Mouse (Mus musculus) left cerebral cortex, postnatal 36 days (tissue): Measurements from ENCODE around the gene Zfp819. TPM values are rescaled to one million over a fixed set of nuclear protein-coding genes. Genes with fewer than 3 reads are reported as not detected.
"Not testable (repeated sequence)": the region's sequence is repeated elsewhere in the genome, so short reads cannot be mapped to it uniquely, and the experiment has no call there.

Source experiments
- DNase-seq, 2 experiments: peaks; one replicate each; pipeline ENCODE4 v3.0.0; 2021 to 2022; ENCODE audit warnings: low spot score in 2 of 2, mixed read lengths in 1 of 2
- intact Hi-C: fragments of 180-260 bp; cut with DNase I; formaldehyde crosslinking; loops from one replicate; pipeline ENCODE4 v1.15.1; 2025
- total RNA-seq, 2 experiments: library from RNA; stranded (reverse); gene quantifications; 2 replicates each; pipeline ENCODE4 v1.2.3; 2021

Zfp819 gene
- total RNA-seq, 2 experiments from 2014 or later, result 0.43 TPM; not detected in 1

GRCm38 (mm10) chr7:43636194-43636593 lies 29.2 kb downstream of the Zfp819 start:
- intact Hi-C loops, result no loop called here
- DNase-seq, result no peak

DNA sequence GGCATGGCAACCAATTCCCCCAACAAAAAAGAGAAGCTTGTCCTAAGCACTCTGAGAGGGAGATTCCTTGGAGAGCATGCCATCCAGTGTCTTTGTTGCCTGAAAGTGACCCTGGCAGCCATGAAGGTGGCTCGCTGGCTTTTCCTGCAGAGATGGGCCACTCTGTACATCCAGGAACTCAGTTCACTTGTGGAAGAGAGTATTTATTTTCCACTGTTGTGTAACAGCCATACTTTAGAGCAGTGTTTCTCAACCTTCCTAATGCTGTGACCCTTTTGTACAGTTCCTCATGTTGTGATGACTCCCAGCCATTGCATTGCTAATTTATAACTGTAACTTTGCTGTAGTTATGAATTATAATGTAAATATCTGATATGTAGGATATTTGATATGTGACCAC lies 30.1 kb downstream of the Zfp819 start:
- DNase-seq, result no peak
- intact Hi-C loops, result no loop called here

DNA sequence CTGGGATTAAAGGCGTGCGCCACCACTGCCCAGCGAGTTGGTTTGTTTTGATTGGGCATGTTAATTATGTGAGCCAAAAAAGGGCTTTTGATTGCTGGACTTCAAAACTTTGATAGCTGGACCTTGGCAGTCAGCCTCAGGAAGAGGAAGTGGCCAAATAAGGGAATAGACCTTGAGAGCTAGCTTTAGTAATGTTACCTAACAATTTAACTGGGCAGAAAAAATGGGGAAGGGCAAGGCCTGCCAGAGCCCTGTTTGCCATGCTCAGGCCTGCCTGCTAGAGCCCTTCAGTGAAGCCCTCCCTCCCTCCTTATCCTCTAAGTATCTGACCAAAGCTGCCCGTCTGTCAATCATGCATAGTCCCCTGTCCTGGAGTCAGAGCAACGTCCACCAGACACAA lies 35.6 kb downstream of the Zfp819 start:
- intact Hi-C loops, result no loop called here
- no peak for DNase-seq

DNA sequence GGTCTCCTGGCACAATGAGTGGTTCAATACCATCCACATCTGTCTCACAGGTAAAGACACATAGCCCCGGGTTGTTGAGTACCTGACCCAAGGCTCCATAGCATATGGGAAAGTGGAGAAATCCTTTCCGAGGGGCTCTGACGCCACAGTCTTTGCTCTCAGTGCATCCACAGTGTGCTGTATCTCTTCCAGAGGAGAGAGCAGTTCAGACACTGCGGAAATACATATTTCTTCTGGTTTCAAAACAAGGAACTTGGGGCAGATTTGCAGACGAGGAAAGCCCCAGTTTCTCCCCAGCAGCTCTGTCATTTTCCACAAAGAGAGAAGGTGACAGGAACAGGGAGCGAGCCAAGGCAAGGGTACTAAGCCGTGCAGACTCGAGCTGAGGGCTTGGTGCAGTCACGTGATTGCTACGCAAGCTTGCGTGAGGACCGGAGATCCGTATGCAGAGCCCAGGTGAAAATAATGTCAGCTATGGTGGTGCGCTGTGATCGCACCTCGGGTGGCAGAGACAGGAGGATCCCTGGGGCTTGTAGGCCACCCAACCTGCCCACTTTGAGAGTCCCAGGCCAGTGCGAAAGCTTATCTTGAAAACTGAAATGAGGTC lies 36.2 kb downstream of the Zfp819 start:
- intact Hi-C loops, result no loop called here
- DNase-seq, result no peak

DNA sequence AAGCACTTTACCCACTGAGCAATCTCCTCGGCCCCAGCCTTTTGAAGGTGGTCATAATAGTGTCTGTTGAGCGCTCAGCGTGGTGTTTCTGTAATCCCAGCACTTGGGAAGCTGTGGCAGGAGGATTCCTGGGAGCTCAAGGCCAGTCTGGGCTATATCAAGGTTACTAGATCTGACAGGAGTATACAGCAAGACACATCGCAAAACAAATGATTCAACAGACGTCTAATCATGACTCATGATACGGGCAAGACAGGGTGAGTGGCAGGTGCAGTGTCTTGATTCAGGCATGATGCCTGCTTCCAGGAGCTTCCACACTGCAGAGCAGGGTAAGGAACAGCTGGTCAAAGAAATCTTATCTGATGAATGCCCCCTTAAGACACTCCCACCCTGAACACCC lies 45.7 kb downstream of the Zfp819 start:
- intact Hi-C loops, result no loop called here
- no peak for DNase-seq

DNA sequence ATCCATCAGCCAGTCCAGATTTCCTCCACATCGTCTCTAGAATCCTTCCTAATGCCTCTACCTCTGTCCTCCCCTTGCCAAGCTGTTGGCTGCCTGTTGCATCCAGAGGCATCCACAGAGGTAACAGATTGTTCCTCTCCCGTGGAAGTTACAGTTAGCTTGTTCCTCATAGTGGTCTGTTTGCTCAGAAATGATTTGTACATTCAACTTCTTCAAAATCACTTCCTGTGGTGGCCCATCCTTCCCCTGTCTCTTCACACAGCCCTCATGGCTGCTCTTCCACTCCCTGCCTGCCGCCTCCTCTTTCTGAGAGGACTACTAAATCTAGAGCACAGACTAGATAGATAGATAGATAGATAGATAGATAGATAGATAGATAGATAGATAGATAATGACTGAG lies 47.5 kb downstream of the Zfp819 start:
- intact Hi-C loops, result no loop called here

DNA sequence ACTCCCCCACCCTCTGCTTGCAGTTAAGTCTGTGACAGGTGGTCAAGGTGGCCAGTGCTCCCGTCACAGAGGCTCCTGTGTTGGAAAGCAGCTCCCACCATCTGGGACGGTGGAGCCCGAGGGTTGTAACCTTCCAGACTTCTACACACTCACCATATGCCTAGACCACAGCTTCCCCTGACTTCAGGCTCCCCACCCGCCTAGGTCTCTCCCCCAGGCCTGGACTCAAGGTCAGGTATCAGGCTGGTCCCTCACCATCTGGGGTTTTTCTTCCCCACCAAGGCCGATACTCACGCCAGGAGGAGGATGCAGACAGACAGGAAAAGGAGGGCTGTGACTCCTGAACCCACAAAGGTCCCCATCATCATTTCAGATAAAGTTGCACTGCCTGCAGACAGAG lies 49.3 kb downstream of the Zfp819 start:
- intact Hi-C loops, result no loop called here
- DNase-seq, result no peak

More for the DNA sequence above, 47.5 kb downstream of the Zfp819 start:
- DNase-seq, result no peak

GRCm38 (mm10) chr7:43660002-43660401 lies 53.0 kb downstream of the Zfp819 start, which contains the start of gene Siglece:
TSS of gene Siglece (minus strand) at chr7:43660161.
- no peak for DNase-seq
- intact Hi-C loops, result no loop called here

- intact Hi-C loops, result no loop called here
These were observed 55.8 kb downstream of the Zfp819 start for GRCm38 (mm10) chr7:43662804-43663203.

GRCm38 (mm10) chr7:43667221-43667620 lies 60.3 kb downstream of the Zfp819 start:
- DNase-seq, intact Hi-C loops: not testable (repeated sequence)

More at GRCm38 (mm10) chr7:43662804-43663203, 55.8 kb downstream of the Zfp819 start:
- no peak for DNase-seq

Other genes starting within 250 kb of the Zfp819 start
- gene Siglecg, start 199.0 kb upstream of the Zfp819 start, total RNA-seq, result not detected
- gene Lim2, start 179.5 kb upstream of the Zfp819 start, total RNA-seq, result not detected
- gene Nkg7, start 170.1 kb upstream of the Zfp819 start, total RNA-seq, result not detected
- gene Cldnd2, start 166.4 kb upstream of the Zfp819 start, total RNA-seq, result not detected
- gene Etfb, start 163.1 kb upstream of the Zfp819 start, total RNA-seq, result 10 to 100 TPM; 50.8 to 60.6 TPM
- gene Gm45233, start 163.0 kb upstream of the Zfp819 start, total RNA-seq, result 1 to 10 TPM in 1 of 2 experiments, not detected in 1; 1.7 TPM
- 1 to 10 TPM; 2.2 to 2.6 TPM for gene Vsig10l, start 144.0 kb upstream of the Zfp819 start, total RNA-seq
- 10 to 100 TPM; 27.3 to 28.1 TPM for gene Iglon5, start 117.1 kb upstream of the Zfp819 start, total RNA-seq
- not detected for gene 4931406B18Rik, start 101.2 kb upstream of the Zfp819 start, total RNA-seq
- gene Cd33, start 62.7 kb upstream of the Zfp819 start, total RNA-seq, result 1 to 10 TPM; 3.1 to 3.8 TPM
- 1 to 10 TPM; 4.0 to 4.6 TPM for gene Zfp658, start 44.9 kb upstream of the Zfp819 start, total RNA-seq
- 10 to 100 TPM; 18.7 to 19.1 TPM for gene Zfp719, start 27.6 kb upstream of the Zfp819 start, total RNA-seq
- gene Ceacam18, start 27.5 kb downstream of the Zfp819 start, total RNA-seq, result not detected
- 1 to 10 TPM in 1 of 2 experiments, under 1 TPM in 1; 1.00 to 1.4 TPM for gene Siglece, start 53.0 kb downstream of the Zfp819 start, total RNA-seq
- 1 to 10 TPM; 8.3 to 8.7 TPM for gene Ctu1, start 64.8 kb downstream of the Zfp819 start, total RNA-seq
- not detected for gene Klk14, start 83.2 kb downstream of the Zfp819 start, total RNA-seq
- not detected for gene Klk13, start 105.4 kb downstream of the Zfp819 start, total RNA-seq
- not detected for gene Klk12, start 161.7 kb downstream of the Zfp819 start, total RNA-seq
- gene Klk11, start 167.4 kb downstream of the Zfp819 start, total RNA-seq, result not detected
- gene Klk10, start 173.9 kb downstream of the Zfp819 start, total RNA-seq, result not detected
- gene Klk9, start 184.7 kb downstream of the Zfp819 start, total RNA-seq, result not detected
- 1 to 10 TPM; 1.3 to 3.6 TPM for gene Klk8, start 190.4 kb downstream of the Zfp819 start, total RNA-seq
- gene Klk7, start 204.1 kb downstream of the Zfp819 start, total RNA-seq, result not detected
- gene Klk6, start 217.3 kb downstream of the Zfp819 start, total RNA-seq, result 1 to 10 TPM; 1.0 to 1.8 TPM
- gene Klk5, start 234.8 kb downstream of the Zfp819 start, total RNA-seq, result not detected